In genomic region chr3:135251825-135252224, GRCm38 (mm10) we compare ENCODE assay signal across 34 mouse cellular contexts. TPM values are rescaled to one million over a fixed set of nuclear protein-coding genes. Genes with fewer than 3 reads are reported as not detected.
"Had no signal": no experiment of that assay in that cellular context is flagged by ENCODE, and none has a peak within 500 bp of the region (broad histone marks: within the 10 kb centered on the region; RNA-seq: fewer than 3 reads in every experiment).

No protein-coding gene starts in this region.

- H3K36me3 ChIP-seq: midbrain, embryonic 15.5 days had no signal

- H3K4me2 ChIP-seq: limb, embryonic 12.5 days; limb, embryonic 13.5 days; limb, embryonic 15.5 days; liver, embryonic 11.5 days; liver, embryonic 12.5 days; liver, embryonic 13.5 days; liver, embryonic 15.5 days; lung, embryonic 14.5 days; lung, embryonic 15.5 days; midbrain, embryonic 11.5 days; midbrain, embryonic 12.5 days; midbrain, embryonic 13.5 days; midbrain, embryonic 15.5 days had no signal

- DNase-seq: left cerebral cortex, postnatal 4 days; liver; liver, embryonic 13.5 days; liver, postnatal 0 days; lung, adult 18-20 months; lung, adult 2 months; lung, embryonic 14.5 days; lung, postnatal 10 days; lung, postnatal 14 days; lung, postnatal 36 days; lung, postnatal 4 days; midbrain, embryonic 14.5 days had no signal

- H3K4me3 ChIP-seq: left cerebral cortex, adult 2 months; limb, embryonic 10.5 days; limb, embryonic 12.5 days; limb, embryonic 13.5 days; limb, embryonic 15.5 days; liver, embryonic 12.5 days; liver, embryonic 13.5 days; liver, embryonic 15.5 days; lung, embryonic 15.5 days; megakaryocyte, embryonic 14.5 days; midbrain, embryonic 10.5 days; midbrain, embryonic 12.5 days; midbrain, embryonic 13.5 days; midbrain, embryonic 15.5 days; myocyte had no signal

- H3K4me1 ChIP-seq: limb, embryonic 10.5 days; limb, embryonic 12.5 days; limb, embryonic 13.5 days; limb, embryonic 15.5 days; liver, embryonic 12.5 days; liver, embryonic 13.5 days; liver, embryonic 15.5 days; lung, embryonic 15.5 days; megakaryocyte, embryonic 14.5 days; midbrain, embryonic 10.5 days; midbrain, embryonic 12.5 days; midbrain, embryonic 13.5 days; midbrain, embryonic 15.5 days had no signal

- H3K27me3 ChIP-seq: limb, embryonic 12.5 days; limb, embryonic 13.5 days; limb, embryonic 15.5 days; liver, embryonic 12.5 days; liver, embryonic 13.5 days; liver, embryonic 15.5 days; lung, embryonic 15.5 days; megakaryocyte, embryonic 14.5 days; midbrain, embryonic 12.5 days; midbrain, embryonic 13.5 days; midbrain, embryonic 15.5 days had no signal

- H3K27ac ChIP-seq: left cerebral cortex, adult 2 months; limb, embryonic 10.5 days; limb, embryonic 12.5 days; limb, embryonic 13.5 days; limb, embryonic 15.5 days; liver, embryonic 12.5 days; liver, embryonic 13.5 days; liver, embryonic 14.5 days; liver, embryonic 15.5 days; lung, embryonic 15.5 days; macrophage; midbrain, embryonic 10.5 days; midbrain, embryonic 12.5 days; midbrain, embryonic 13.5 days; midbrain, embryonic 15.5 days had no signal

- H3K9ac ChIP-seq: limb, embryonic 12.5 days; limb, embryonic 13.5 days; limb, embryonic 15.5 days; liver, embryonic 12.5 days; liver, embryonic 13.5 days; liver, embryonic 14.5 days; liver, embryonic 15.5 days; liver, postnatal 0 days; lung, embryonic 14.5 days; lung, embryonic 15.5 days; midbrain, embryonic 12.5 days; midbrain, embryonic 13.5 days; midbrain, embryonic 15.5 days had no signal

- H3K9me3 ChIP-seq: limb, embryonic 10.5 days; limb, embryonic 12.5 days; limb, embryonic 13.5 days; limb, embryonic 15.5 days; liver, embryonic 12.5 days; liver, embryonic 13.5 days; liver, embryonic 15.5 days; lung, embryonic 15.5 days; megakaryocyte, embryonic 14.5 days; midbrain, embryonic 10.5 days; midbrain, embryonic 12.5 days; midbrain, embryonic 13.5 days; midbrain, embryonic 15.5 days had no signal

RNA-seq across cellular contexts. Expression of gene Bdh2, which starts 29.2 kb away (rescaled TPM):
- total RNA-seq: megakaryocyte, adult 5-6 weeks; megakaryocyte-erythroid progenitor cell, adult 5-6 weeks; monocyte, adult 5-6 weeks had no signal
- polyA plus RNA-seq: macrophage had no signal

RNA-seq across cellular contexts. Expression of gene Slc9b2, which starts 55.7 kb away (rescaled TPM):
- total RNA-seq: megakaryocyte, adult 5-6 weeks; monocyte, adult 5-6 weeks had no signal
- polyA plus RNA-seq: liver, adult 2 months; liver, postnatal 0 days had no signal
